ENCODE assay signal across 16 mouse cellular contexts in genomic region chr15:83566006-83566405, GRCm38 (mm10). TPM values are rescaled to one million over a fixed set of nuclear protein-coding genes. Genes with fewer than 3 reads are reported as not detected.
DNase-seq lines count a peak whose midpoint lies in the region; ATAC-seq and TF ChIP-seq lines count a peak whose summit lies in the region.
"Had no signal": no experiment of that assay in that cellular context is flagged by ENCODE, and none has a peak within 500 bp of the region (broad histone marks: within the 10 kb centered on the region; RNA-seq: fewer than 3 reads in every experiment).

No protein-coding gene starts in this region.

- no peak overlapping the region for H3ac ChIP-seq in C2C12 (ENCODE audit: control insufficient read depth, insufficient read length, low read depth)

- peaks cover 75% of the 10 kb centered on the region for H3K79me2 ChIP-seq in C2C12 (ENCODE audit: control insufficient read depth, insufficient read depth)

- H3K36me3 ChIP-seq in heart, embryonic 12.5 days, result no peaks in the 10 kb centered on the region
- peaks cover 9% of the 10 kb centered on the region for H3K36me3 ChIP-seq in C2C12 (ENCODE audit: control insufficient read depth, insufficient read depth)
- no peaks in the 10 kb centered on the region for H3K36me3 ChIP-seq in embryonic facial prominence, embryonic 10.5 days (replicated peaks)
- H3K36me3 ChIP-seq: hindbrain, embryonic 10.5 days; midbrain, embryonic 13.5 days had no signal

- peaks cover 54% of the 10 kb centered on the region for H3K79me3 ChIP-seq in C2C12 (ENCODE audit: low read depth)

- no peaks in the 10 kb centered on the region for H3K9me3 ChIP-seq in heart, embryonic 12.5 days (replicated peaks)
- no peaks in the 10 kb centered on the region for H3K9me3 ChIP-seq in embryonic facial prominence, embryonic 10.5 days
- H3K9me3 ChIP-seq: hindbrain, embryonic 10.5 days; midbrain, embryonic 13.5 days had no signal

- WGBS in heart, embryonic 12.5 days, result 74% methylated on average over 5 of the region's 5 CpGs
- WGBS in embryonic facial prominence, embryonic 10.5 days, result 74% methylated on average over 5 of the region's 5 CpGs

- TF ChIP-seq CTCF in C2C12 (IDR thresholded peaks at IDR 0.05; ENCODE audit: control insufficient read depth, insufficient read depth, insufficient read length), result no peak

- H3K9ac ChIP-seq in heart, embryonic 12.5 days, result no peak overlapping the region
- H3K9ac ChIP-seq: lung, embryonic 14.5 days; midbrain, embryonic 13.5 days had no signal

- no peaks in the 10 kb centered on the region for H3K27me3 ChIP-seq in heart, embryonic 12.5 days (replicated peaks)
- no peaks in the 10 kb centered on the region for H3K27me3 ChIP-seq in C2C12 (ENCODE audit: control insufficient read depth, insufficient read depth, insufficient read length)
- H3K27me3 ChIP-seq in embryonic facial prominence, embryonic 10.5 days (replicated peaks; ENCODE audit: low read depth, poor library complexity, severe bottlenecking), result peaks cover 33% of the 10 kb centered on the region

- H3K27ac ChIP-seq in heart, embryonic 12.5 days (ENCODE audit: poor library complexity, severe bottlenecking), result no peak overlapping the region
- H3K27ac ChIP-seq in brown adipose tissue, adult 24 weeks (replicated peaks; ENCODE audit: low read depth, low read length), result peak overlapping the region; percentile 51
- H3K27ac ChIP-seq in embryonic facial prominence, embryonic 10.5 days (replicated peaks), result no peak overlapping the region
- H3K27ac ChIP-seq: hindbrain, embryonic 10.5 days; midbrain, embryonic 13.5 days had no signal

- no peak overlapping the region for H3K4me3 ChIP-seq in heart, embryonic 12.5 days
- H3K4me3 ChIP-seq in C2C12 (ENCODE audit: insufficient read depth, poor library complexity, severe bottlenecking), result no peak overlapping the region
- H3K4me3 ChIP-seq in brown adipose tissue, adult 24 weeks (ENCODE audit: insufficient read depth, low read depth, low read length), result no peak overlapping the region
- no peak overlapping the region for H3K4me3 ChIP-seq in embryonic facial prominence, embryonic 10.5 days
- H3K4me3 ChIP-seq: hindbrain, embryonic 10.5 days; midbrain, embryonic 13.5 days had no signal

- H3K4me2 ChIP-seq in heart, embryonic 12.5 days, result peak overlapping the region; percentile 99
- H3K4me2 ChIP-seq: lung, embryonic 14.5 days; midbrain, embryonic 13.5 days had no signal

- peaks cover 31% of the 10 kb centered on the region for H3K4me1 ChIP-seq in heart, embryonic 12.5 days (replicated peaks)
- peaks cover 30% of the 10 kb centered on the region for H3K4me1 ChIP-seq in brown adipose tissue, adult 24 weeks (ENCODE audit: control insufficient read depth, insufficient read depth, insufficient read length, low read length)
- H3K4me1 ChIP-seq in embryonic facial prominence, embryonic 10.5 days, result peaks cover 22% of the 10 kb centered on the region

- no peak for ATAC-seq in heart, embryonic 12.5 days (ENCODE audit: insufficient number of reproducible peaks, low FRiP score)
- ATAC-seq: forebrain, embryonic 16.5 days; midbrain, embryonic 13.5 days had no signal

- DNase-seq in heart, adult 11 months, result no peak
- peak; percentile 26 for DNase-seq in lung, postnatal 25 days (ENCODE audit: low spot score)
- no peak for DNase-seq in thymus, postnatal 36 days
- no peak for DNase-seq in embryonic facial prominence, embryonic 10.5 days (ENCODE audit: low spot score)
- DNase-seq: cerebellum, adult 9-11 months; embryo, embryonic 11 days; kidney, adult 9 months; kidney, postnatal 4 days; lung, embryonic 14.5 days; thymus, adult 2 months had no signal

TF ChIP-seq in C2C12, 6 proteins besides CTCF, POLR2A, EP300 and RAD21:
- TF ChIP-seq CEBPB (IDR thresholded peaks at IDR 0.05; ENCODE audit: low read depth), result no peak
- no peak for TF ChIP-seq USF1 (IDR thresholded peaks at IDR 0.05; ENCODE audit: low read depth)
- TF ChIP-seq MYOG (IDR thresholded peaks at IDR 0.05; ENCODE audit: control insufficient read depth, extremely low read depth, insufficient read length), result no peak
- peak; percentile 13 for TF ChIP-seq MAX (IDR thresholded peaks at IDR 0.05)
- no peak for TF ChIP-seq FOSL1 (IDR thresholded peaks at IDR 0.05; ENCODE audit: insufficient read depth, low read length, poor library complexity, severe bottlenecking)
- no peak for TF ChIP-seq MYOD1 (IDR thresholded peaks at IDR 0.05; ENCODE audit: control insufficient read depth, insufficient read length, low read depth)

RNA-seq across cellular contexts. Expression of gene Mcat, which starts 2.4 kb away (rescaled TPM):
- 34.4 and 34.8 TPM in 2 replicates for polyA plus RNA-seq in heart, embryonic 12.5 days (2016; fragmentation: Nextera tagmentation; extraction: Ambion mirVana)
- 42.4 TPM for polyA plus RNA-seq in C2C12 (2012; fragmentation: generic; extraction: Trizol)
- 29.1 and 29.6 TPM in 2 replicates for polyA plus RNA-seq in brown adipose tissue, adult 24 weeks (2012; ENCODE audit: insufficient read depth, insufficient read length, missing spikeins)
- polyA plus RNA-seq in embryonic facial prominence, embryonic 10.5 days (2016; fragmentation: Nextera tagmentation; extraction: Ambion mirVana), result 43.9 and 46.9 TPM in 2 replicates

RNA-seq across cellular contexts. Expression of gene Tspo, which starts 2.6 kb away (rescaled TPM):
- 119 and 125 TPM in 2 replicates for polyA plus RNA-seq in heart, embryonic 12.5 days (2016; fragmentation: Nextera tagmentation; extraction: Ambion mirVana)
- 693 TPM for polyA plus RNA-seq in C2C12 (2012; fragmentation: generic; extraction: Trizol)
- 723 and 770 TPM in 2 replicates for polyA plus RNA-seq in brown adipose tissue, adult 24 weeks (2012; ENCODE audit: insufficient read depth, insufficient read length, missing spikeins)
- polyA plus RNA-seq in embryonic facial prominence, embryonic 10.5 days (2016; fragmentation: Nextera tagmentation; extraction: Ambion mirVana), result 34.1 and 35.6 TPM in 2 replicates

RNA-seq across cellular contexts. Expression of gene Ttll12, which starts 29.0 kb away (rescaled TPM):
- 29.2 and 29.3 TPM in 2 replicates for polyA plus RNA-seq in heart, embryonic 12.5 days (2016; fragmentation: Nextera tagmentation; extraction: Ambion mirVana)
- polyA plus RNA-seq in C2C12 (2012; fragmentation: generic; extraction: Trizol), result 84.8 TPM
- 7.0 and 7.7 TPM in 2 replicates for polyA plus RNA-seq in brown adipose tissue, adult 24 weeks (2012; ENCODE audit: insufficient read depth, insufficient read length, missing spikeins)
- 62.8 and 64.3 TPM in 2 replicates for polyA plus RNA-seq in embryonic facial prominence, embryonic 10.5 days (2016; fragmentation: Nextera tagmentation; extraction: Ambion mirVana)

RNA-seq across cellular contexts. Expression of gene Bik, which starts 39.3 kb away (rescaled TPM):
- polyA plus RNA-seq in heart, embryonic 12.5 days (2016; fragmentation: Nextera tagmentation; extraction: Ambion mirVana), result 31.2 and 35.4 TPM in 2 replicates
- 0.91 TPM for polyA plus RNA-seq in C2C12 (2012; fragmentation: generic; extraction: Trizol)
- polyA plus RNA-seq in brown adipose tissue, adult 24 weeks (2012; ENCODE audit: insufficient read depth, insufficient read length, missing spikeins), result 4.1 TPM in 1 of 2 replicates, not detected in the other
- polyA plus RNA-seq in embryonic facial prominence, embryonic 10.5 days (2016; fragmentation: Nextera tagmentation; extraction: Ambion mirVana), result 2.3 TPM in 2 replicates

RNA-seq across cellular contexts. Expression of gene Ttll1, which starts 55.3 kb away (rescaled TPM):
- 24.5 and 25.4 TPM in 2 replicates for polyA plus RNA-seq in heart, embryonic 12.5 days (2016; fragmentation: Nextera tagmentation; extraction: Ambion mirVana)
- polyA plus RNA-seq in C2C12 (2012; fragmentation: generic; extraction: Trizol), result 28.5 TPM
- polyA plus RNA-seq in brown adipose tissue, adult 24 weeks (2012; ENCODE audit: insufficient read depth, insufficient read length, missing spikeins), result 6.0 and 7.2 TPM in 2 replicates
- 30.9 and 32.6 TPM in 2 replicates for polyA plus RNA-seq in embryonic facial prominence, embryonic 10.5 days (2016; fragmentation: Nextera tagmentation; extraction: Ambion mirVana)
